Mouse (Mus musculus) frontal cortex, postnatal 14 days (tissue): ENCODE measurements around the gene Pappa2.

Source experiments
- DNase-seq, 2 experiments: peaks; one replicate each; pipeline ENCODE4 v3.0.0; 2022; ENCODE audit warnings: low spot score in 2 of 2

The Pappa2 gene

DNA sequence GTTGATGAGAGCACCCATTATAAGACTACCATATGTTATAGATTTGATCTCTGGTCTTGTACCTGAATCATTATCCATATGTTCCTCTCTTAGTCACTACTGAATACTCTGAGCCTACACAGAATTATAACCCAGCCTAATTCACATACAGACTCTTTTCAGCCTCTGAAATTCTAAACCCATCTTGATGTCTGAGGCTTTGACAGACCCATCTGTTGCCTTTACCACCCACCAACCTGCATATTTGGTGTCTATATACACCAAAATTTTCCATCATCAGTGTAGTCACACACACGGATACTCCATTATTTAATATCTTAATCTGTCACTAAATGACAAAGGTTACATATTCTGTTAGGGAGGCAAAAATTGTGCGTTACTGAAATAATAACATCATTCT lies 69.6 kb downstream of the Pappa2 start:
- DNase-seq = no peak

DNA sequence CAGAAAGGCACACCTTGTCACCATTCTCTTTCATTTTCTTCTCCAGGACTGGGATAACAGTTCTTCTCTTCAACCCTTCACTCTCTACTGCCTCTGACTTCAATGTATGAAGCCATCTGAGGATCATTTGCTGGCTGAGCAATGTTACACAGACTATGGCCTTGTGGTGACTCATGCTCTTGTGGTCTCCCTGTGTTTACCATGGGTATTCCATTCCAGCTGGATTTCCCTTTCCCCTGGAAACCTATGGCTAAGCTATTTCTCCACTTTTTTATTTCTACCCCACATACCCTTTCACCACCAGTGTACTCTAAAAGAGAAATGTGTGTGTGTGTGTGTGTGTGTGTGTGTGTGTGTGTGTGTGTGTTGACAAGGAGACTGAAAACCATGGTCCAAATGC lies 83.0 kb downstream of the Pappa2 start:
- DNase-seq = no peak

DNA sequence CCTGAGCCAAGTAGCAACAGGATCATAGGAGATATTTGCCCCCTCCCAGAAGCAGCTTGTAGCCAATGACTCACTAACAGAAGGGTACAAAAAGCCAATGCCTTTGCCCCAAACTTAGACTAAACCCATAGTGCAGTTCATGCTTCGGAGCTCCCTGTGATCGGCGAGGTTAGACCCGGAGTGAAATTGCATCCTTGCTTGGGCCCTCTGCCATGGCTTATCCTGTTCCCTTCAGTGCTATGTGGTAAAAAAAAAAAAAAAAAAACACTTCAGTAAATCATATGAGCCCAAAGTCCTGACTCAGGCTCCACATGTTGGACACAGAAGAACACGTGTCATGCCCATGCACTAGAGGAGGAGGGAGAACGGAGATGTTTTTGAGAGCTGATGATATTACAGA lies 85.8 kb downstream of the Pappa2 start:
- no peak for DNase-seq

DNA sequence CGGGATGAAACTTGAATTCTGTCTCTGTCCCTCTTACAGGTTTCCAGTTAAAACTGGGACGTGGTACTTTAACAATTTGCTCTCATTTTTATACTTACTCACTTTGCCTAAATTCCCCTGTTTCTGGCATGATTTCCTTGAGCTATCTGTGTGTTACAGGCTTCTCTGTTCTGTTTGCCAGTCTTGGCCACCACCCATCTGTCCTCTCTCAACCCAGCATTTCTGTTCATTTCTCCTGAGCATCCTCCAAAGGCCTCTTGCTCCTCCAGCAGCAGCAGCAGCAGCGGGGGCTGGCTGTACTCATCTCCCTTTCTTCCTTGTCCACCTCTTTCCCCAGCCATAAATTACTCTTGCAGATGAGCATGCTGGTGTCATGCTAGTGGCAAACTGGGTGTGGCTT lies 104.8 kb downstream of the Pappa2 start:
- DNase-seq = no peak

DNA sequence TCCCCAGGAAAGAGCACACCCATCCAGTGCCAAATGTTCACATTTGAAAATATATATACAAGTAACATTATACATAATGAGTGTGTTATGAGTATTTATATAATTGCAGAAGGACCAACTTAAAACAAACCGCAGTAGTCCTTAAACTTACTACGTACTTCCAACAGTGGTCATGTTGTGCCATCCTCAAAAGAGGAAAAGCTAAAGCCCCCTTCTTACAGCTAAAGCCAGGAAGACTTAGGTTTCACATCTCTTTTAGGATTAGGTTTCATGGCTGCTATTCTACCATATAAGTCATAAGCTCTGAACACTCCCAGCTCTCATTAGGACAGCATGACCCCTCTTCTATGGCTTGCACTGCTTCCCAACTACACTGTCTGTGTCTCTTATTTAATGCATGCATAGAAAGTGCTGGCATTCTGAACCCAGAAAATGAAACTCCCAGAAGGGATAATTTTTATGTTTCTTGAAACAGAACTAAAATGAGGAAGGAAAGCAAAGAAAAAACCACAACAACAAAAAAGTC lies 105.7 kb downstream of the Pappa2 start:
- DNase-seq = no peak

DNA sequence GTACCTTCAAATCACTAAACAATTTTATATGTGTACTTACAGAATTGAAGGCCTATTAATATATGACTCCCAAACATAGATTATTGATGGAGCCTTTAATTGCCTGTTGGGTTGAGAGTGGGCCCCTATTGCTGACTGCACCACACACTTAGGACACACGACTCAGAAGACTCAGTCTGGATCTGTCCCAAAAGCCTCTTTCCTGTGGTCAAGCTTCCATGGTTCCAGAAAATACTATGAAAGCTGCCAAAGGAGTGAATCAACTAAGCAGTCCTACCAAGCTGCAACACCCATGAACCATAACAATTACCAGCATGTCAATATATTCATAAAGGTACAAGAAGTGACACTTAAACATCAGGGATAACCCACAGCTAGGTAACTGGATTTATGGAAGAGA lies 106.7 kb downstream of the Pappa2 start:
- no peak for DNase-seq

DNA sequence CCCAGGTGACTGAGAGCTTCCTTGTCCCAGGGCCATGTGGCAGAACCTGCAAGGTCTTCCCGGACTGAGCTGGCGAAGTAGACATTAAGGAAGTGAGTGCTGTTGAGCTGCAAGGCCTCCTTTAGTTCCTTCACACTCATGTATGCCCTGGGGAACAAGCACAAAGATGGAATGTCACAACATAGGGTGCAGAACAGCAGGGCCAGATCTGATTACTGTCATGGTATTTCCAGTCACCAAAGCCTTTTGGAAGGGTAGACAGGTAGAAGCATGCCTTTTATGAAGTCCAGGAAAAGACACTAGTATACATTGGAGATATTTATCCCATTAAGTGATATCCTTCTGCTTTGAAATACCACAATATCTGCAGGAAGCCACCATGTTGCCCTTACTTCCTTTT lies 108.9 kb downstream of the Pappa2 start:
- no peak for DNase-seq

DNA sequence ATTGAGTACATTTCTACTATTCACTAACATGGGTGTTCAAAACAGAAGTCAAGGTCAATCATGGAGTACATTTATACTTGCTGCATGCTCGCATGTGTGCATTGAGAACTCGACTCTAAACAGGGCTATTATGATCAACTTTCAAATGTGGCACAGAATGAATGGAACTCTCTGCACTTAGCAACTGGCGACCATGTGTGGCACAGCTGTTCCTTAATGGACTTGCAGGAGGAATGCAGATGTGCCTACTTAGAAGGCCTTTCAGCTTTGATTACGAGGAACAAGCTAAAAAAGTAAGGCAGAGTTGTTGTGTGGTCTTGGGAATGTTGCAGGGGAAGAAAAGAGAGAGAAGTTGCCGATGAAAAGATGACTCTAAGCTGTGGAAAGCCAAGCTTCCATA lies 120.1 kb downstream of the Pappa2 start:
- no peak for DNase-seq

DNA sequence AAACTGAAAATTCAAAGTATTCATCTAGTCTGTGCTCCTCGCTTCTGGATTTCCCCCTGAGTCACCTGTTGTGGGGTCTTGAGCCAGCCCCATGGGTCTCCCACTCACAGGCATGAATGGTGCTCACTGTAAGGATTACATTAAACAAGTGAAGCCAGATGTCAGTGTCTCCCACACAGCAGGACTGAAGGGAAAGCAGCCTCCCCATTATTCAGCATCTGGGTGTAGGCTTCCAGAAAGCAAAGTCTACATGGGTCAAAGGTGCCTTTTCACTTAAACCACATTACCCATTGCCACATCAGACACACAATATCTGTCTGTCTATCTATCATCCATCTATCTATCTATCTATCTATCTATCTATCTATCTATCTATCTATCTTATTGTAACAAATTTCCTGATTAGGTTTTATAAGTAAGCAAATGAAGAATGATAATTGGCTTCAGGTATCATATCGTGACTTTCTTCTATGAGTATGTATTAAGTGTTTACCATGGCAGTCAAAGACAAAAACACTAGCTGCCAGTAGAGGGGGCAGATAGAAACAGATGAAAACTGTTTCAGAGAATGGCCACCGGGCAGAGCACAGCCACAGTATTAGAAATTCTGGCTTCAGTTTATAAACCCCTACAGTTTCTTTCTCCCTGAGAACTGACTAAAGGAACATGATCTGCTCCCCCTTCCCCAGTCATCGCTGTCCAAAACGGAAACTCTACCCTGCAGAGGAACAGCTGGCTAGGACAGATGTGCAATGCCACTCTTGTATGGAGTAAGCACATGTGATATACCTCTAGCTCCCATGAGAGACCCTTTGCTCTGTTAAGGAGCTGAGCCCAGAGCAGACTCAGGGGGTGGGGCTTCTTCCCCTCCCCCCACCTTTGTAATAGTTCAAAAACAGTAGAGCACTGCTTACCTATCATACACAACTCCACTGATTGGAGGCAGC lies 126.1 kb downstream of the Pappa2 start:
- DNase-seq = no peak

DNA sequence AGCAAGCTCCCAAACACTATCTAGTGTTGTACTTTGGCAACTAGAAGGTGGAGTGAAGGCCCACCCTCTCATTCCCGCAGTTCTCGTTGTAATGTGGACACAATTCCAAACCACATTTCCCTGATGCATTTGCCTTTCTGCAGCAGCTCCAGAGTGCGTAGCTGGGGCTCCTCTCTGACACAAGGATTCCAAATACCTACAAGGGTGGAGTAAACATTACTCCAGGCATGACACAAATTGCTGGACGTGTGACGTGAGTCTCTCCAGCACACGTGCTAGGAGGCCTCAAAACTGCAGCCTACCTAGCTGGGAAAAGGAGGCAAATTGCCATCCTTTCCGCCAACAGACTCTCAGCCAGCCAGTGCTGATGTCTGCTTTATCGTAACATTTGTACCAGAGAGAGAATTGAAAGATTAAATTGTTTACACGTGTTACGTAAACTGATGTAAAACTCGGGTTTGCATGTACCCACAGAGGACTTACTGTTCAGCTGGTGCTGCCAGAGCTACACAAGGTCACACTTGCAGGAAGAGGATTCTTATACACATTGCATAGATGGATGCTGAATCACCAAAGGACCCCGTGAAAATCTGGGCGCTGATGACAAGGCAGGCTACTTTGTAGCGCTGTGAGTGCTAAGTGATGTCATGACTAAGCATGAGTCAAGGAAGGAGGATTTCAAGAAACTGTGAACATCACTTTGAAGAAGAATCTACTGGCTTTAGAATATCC lies 127.3 kb downstream of the Pappa2 start:
- no peak for DNase-seq

DNA sequence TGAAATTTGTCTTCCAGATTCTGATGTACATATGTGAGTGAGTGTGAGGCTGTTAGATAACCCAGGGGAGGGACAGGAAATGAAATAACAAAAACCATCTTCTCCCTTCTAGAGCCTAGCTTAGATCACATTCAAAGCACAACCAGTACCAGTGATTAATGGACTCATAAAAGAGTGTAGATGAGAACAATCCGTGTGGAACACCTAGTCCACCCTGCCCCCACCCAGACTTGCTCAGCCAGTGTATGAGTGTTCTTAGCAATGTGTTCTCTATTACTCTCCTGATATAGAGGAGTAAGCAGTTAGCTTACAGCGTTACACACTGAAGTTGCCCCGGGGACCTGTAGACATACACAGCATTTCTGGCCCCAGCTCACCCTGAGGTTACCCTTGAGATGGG lies 129.8 kb downstream of the Pappa2 start:
- no peak for DNase-seq

DNA sequence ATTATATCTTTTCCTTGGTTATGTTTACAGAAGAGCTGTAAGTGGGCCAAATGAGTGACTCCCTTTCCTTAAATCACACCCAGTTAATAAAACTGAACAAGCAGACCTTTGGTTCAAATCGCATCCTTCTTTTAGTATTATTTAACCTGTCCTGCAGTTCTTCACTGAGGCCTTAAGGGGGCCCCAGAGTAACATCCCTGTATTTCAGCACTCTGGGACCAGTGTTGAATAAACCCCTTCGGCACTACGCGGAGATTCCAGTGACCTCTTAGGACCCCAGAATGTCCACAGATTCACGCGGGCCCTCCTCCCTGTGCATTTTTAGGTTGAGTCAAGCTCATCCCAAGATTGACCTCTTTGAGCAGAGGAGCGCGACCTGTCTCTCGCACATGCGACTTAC lies 135.7 kb downstream of the Pappa2 start:
- no peak for DNase-seq

DNA sequence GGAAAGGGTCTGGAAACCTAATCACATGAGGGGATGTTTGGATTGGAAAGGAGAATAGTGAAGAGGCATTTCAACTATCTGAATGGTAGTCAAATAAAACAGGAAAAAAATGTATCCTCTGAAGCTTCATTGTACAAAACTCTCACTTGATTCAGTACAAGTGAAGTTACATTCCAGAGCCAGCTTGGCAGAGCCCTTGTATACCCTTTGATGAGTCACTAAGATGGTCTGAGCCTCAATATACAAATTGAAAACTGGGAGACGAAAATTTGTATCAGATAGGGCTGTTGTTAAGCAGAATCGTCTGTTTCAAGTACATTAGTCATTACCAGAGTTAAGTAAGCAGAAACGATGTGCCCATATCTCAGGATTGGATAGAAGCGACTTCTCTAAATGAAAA lies 143.1 kb downstream of the Pappa2 start:
- DNase-seq = no peak

DNA sequence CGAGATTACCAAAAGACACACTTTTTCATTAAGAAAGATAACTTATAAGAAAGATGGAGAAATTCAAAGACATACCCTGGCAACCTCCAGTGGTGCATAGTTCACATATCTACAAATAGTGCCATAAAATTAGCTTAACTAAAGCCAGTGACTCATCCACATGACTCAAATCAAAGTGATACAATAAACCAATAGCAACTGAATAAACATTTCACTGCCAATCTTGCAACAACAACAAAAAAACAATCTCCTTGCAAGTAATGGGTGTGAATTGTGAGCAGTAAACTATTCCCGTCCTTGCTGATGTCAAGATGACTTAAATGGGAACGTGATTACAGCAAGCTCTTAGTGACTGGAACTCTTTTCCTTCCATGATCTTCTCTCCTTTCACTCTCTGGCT lies 150.1 kb downstream of the Pappa2 start:
- no peak for DNase-seq

DNA sequence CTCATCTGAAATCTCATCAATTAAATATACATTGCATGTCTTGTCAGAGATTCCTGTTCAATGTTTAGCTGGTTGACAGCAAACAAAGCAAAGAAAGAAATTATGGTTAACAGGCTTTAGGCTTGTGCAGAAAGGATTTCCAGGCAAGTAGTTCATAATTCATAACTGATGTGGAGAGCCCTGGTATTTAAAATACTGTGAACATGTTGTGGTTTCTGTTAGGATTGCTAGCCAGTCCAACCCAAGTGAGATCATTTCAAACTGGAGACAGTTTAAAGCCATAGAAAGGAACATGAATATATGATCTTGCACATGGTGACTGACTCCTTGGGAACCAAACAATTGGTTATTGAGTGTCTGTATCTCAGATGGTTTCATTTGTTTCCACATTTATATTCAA lies 152.4 kb downstream of the Pappa2 start:
- DNase-seq = no peak

DNA sequence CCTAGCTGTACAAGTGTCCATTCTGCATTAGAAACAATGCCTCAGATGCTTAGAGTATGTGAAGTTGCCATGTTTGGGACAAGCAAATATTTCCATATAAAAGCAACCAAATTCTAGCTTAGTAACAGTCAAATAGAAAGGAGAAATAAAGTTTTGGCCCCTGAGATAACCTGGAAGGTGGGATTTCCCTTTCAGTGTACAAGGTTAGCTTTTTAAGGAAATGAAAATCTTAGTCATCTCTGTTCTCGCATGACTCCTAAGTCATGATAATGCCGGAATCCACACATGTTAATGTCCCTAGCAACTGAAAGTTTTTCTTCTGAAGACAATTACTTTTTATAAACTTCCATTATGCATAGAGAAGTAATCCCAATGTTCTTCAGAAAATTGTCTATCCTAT lies 160.6 kb downstream of the Pappa2 start:
- DNase-seq = no peak

DNA sequence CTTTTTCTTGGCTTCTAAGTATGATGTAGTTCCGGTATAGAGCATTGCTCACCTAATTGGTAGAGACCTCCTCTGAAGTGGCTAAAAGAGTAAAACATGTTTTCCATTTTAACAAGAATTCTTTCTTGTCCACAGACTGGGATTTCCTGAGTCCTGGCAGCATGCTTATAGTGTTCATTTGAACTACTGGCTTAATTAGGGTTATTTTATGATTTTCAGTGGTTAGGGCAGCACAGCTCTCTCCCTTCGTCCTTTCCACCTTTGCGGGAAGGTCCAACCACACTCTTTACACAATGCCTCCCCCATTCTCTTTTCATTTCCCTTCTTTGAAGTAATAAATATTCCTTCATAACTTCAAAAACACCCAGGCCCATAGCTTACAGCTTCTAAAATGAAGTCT lies 163.8 kb downstream of the Pappa2 start:
- DNase-seq = no peak

DNA sequence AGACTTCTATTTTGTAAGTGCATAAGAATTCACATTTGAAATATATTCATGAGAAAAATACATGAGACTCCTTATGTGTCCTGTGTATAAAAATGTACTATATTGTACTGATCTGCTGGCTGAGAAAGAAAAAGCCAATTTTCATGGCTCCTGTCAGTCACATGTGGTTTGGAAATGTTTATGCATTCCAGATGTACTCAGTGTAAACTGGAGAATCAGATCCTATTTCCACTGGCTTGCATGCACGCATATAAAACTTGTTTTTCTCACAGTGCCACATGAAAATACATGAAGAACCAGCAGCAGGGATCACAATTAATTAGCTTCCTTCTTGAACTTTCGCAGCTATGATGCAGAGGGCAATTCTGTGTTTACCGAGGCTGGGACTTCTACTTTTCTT lies 168.4 kb downstream of the Pappa2 start:
- no peak for DNase-seq

DNA sequence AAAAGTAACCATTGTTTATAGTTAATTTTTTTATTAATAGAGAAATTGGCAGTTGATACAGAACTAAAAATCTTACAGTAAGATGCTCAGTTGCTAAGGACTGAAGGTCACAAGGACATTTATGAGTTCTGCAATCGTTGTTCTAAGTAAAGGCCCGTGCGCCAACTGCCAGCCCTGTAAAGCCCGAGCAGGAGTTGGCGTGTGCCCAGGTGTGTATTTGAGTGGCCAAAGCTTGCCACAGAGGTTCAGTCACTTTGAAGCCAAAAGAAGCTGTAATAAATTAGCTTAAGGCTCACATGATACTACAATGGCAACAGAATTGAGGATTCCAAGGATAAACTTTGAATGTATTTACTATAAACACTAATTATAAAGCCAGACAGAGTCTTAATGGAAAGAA lies 204.8 kb downstream of the Pappa2 start:
- no peak for DNase-seq

DNA sequence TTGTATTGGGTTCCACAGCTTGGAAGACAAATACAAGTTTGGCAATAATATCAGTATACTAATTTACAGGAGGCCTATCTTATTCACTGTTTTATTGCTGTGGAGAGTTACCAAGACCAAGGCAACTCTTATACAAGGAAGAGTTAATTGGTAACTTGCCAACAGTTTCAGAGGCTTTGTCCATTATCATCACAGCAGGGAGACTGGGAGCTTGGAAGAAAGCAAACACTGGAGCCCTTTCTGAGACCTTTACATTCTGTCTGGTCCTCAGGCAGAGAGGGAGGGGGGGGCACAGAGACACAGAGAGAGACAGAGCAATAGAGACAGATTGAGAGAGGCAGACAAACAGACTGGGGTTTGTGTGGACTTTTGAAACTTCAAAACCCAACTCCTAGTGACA lies 207.2 kb downstream of the Pappa2 start:
- no peak for DNase-seq

DNA sequence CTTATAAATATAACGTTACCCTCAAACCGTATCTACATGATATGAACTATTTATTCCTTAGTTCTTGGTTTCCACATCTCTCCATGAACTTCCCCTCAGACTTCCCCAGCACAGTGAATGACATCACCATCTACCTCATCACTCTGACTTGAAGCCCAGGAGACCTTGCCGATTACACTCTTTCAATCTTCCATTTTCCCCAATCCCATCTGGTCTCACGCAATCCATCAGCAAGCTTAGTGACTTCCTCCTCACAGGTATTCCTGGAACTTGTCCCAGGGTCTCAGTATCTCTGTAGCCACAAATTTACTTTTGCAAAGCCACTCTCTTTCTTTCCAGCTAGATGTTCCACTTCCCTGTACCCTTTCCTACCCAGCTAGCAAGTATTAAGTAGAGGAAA lies 209.5 kb downstream of the Pappa2 start:
- no peak for DNase-seq

DNA sequence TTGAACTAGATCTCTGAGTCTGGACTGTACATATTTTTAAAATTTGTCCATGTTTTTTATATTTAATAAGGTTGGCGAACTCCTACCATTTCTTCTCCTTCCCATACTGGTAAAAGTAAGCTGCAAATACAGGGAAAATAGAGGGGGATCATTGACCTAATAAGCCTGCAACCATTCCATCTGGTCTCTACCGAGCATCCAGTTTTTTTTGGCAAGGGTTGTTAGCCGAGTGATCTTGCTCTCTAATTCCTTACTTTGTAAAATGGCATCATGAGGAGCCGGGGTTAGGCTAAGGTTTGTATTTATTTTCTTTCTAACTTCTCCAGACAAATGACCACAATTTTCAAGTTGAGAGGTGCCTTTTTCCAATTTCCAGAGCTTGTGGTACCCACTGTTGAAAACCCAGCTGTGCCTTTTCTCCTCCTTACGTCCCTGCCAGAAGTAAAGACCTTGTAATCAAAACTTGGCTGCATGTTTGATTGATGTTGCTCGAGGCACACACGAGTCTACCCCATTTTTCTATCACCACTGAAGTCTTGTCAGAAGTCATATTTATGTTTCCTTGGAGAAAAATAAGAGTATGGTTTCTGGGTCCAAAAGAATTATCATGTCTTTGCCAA lies 210.1 kb downstream of the Pappa2 start:
- DNase-seq = no peak

DNA sequence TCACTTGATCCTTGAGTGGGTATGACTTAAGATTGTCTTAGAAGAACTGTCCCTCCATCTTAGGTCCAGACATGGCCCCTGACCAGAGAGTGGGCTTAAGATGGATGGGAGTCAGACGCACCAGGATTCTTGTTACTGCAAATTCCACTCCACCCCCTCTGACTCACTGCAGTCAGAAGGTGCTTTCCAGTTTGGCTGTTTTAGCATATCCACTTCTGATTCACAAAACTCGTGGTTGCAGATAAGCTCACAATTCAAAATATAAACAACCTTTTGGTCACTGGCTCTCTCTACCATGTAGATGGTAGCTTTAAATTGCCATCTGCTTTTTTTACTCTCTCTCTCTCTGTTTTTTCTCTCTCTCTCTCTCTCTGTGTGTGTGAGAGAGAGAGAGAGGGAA lies 214.4 kb downstream of the Pappa2 start:
- no peak for DNase-seq
